Mouse (Mus musculus): Measurements from ENCODE around the gene Rpl39l.
A peak's percentile ranks its signal among the peaks of the same experiment; 100 is the strongest.
"Not testable (repeated sequence)": the region's sequence is repeated elsewhere in the genome, so short reads cannot be mapped to it uniquely, and the experiment has no call there.

Gene Rpl39l

DNA sequence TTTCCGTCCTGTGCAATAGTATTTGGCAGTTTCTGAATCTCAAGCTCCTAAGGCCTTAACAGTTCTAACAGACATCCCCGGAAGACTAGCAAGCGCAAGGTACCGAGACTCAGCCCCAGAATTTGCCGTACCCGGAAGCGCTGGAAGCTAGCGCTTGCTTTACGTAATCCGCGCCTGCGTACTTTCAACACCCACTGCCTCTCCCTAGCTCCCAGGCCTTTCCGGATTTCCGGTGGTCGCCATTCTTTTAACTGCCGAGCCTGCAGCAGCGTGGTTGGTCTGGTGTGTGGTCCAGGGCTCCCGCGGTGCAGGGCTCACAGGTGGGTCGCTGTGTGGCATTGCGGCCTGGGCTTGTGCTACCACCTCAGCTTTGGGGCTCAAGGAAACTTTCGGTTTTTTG, at the start of gene Rpl39l:
TSS of gene Rpl39l (plus strand) at position 222 of the 400 bp plus-strand sequence.
- DNase-seq (ENCODE audit: low spot score in 2 of 2): no peak

DNA sequence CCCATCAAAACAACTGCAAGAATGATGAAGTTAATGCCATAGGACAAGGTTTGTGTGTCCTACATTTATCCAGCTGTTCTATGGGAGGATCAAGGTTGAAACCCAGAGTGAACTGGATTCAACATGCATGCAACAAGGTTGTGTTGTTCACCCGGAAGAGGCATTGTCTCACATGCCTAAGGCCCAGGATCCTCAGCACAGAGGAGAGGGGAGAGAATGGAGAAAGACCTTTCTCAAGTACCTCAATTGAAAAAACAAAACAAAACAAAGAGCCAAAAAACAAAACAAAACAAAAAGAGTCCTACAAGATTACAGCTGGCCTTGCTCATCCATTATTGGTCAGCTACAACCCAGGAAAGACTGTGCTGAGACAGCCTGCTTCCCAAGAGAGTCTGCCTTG, 42.4 kb upstream of the Rpl39l start:
- no peak for DNase-seq (ENCODE audit: low spot score in 2 of 2)

DNA sequence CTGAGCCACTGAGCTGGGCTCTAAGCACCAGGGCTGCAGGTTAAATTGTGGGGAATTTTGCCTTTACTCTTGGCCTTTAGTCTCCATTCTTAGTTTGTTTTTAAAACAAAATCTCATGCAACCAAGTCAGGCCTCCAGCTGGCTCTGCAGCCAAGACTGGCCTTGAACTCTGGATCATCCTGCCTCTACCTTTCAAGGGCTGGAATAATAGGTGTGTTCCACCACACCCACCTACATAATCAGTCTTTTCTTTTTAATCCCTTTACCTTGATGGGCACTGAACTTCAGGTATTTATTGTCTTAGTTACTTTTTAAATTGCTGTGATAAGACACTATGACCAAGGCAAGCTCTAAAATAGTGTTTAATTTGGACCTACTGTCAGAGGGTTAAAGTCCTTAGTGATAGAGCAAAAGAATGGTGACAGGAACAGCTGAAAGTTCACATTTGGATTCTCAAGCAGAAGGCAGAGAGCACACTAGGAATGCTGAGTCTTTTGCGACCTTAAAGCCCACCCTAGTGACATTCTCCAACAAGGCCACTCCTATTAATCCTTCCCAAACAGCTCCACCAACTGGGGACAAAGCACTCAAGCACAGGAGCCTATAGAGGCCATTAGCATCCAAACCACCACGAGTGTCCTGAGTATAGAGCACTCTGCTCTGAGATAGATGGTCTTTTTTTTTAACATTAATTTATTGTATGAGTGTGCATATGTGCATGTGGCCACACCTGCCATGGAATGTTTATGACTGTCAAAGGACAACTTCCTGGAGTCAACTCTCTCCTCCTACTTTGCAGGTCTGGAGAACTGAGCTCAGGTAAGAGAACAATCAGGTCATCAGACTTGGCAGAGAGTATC, 40.7 kb upstream of the Rpl39l start:
- no peak for DNase-seq (ENCODE audit: low spot score in 2 of 2)

DNA sequence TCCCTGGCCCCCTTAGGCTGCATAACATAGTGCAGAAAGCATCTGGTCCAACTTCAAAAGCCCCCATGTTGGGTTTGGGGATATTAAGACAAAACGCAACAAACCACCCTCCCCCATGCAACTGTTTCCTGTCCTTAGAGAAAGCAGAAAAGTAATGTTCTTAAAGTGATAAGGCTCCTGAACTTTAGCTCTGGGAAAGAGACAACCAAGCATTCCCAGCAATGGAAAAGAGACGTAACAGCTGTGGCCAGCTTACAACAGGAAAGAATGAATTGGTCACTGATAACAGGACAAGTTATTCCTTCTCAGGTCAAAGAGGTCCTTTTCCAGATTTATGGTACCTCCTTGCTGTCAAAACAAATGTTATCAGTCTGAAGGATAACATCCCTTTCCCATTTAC, 26.9 kb upstream of the Rpl39l start:
- DNase-seq (ENCODE audit: low spot score in 2 of 2): no peak

DNA sequence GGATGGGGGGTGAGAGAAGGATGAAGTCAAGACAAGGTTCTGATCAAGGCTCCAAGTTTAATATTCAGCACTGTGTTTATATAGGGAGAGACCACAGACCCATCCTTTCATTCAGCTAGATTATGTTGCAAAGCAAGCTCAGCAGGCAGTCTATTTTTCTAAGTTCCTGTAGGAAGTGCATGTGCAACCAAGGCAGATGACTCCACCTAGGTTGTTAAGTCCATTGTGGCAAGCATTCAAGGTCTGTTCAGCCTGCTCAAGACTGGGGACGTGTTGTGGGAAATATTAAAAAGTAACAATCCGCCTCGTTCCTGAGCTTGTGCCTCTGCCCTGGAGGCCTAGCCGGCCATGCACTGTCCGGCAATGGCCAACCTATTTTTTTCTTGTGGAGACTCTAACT, 22.6 kb upstream of the Rpl39l start:
- DNase-seq (ENCODE audit: low spot score in 2 of 2): no peak

DNA sequence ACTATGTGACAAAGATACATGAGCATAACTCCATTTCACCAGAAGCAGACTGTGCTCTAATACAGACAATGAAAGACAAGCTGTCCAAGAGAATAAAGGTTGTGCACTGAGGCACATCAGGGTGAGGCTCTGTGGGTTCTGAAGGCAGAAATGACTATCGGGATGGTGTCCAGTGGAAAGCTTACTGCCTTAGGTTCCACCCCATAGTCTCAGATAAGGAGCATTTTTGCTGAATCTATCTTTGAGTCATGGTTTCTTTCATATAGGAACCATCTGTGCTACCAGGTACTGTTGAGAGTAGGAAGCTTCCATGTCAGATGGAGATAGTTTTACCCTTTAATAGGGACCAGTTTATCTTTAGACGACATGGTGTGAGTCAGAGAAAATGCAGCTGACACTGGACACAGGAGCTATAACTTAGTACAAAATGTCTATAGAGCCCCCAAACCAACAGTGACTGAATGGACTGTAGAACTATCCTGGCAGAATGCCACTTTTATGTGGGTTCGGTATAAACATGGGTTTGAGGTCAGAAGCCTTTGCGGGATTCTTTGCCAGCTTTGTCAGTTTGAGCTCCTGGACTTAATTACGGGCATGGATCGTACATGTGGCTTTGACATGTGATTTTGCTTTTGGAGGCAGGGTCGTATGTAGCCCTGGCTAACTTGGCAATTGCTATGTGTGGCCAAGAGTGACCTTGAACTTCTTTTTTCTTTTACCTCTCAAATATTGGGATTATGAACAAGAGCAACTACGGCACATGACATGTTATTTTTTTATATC, 712 bp upstream of the Rpl39l start:
- no peak for DNase-seq (ENCODE audit: low spot score in 2 of 2)

DNA sequence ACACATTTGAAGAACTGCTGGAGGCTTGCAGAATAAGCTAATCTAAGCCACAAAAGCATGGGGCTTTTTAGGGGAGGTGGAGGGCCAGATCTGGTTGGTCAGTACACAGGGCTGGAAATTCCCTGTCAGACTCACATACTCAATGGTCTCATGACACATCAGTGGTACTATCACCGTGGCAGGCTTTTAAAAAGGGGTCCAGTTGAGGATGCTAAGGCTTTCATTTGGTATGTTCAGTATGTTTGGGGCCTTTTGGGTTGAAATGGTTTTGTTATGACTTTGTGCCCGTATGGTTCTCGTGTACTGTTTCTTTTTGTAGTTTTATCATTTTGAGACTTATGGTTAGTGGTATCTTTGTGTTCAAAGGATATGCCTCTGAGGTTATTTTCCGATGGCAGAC, 1.2 kb downstream of the Rpl39l start:
- no peak for DNase-seq (ENCODE audit: low spot score in 2 of 2)

DNA sequence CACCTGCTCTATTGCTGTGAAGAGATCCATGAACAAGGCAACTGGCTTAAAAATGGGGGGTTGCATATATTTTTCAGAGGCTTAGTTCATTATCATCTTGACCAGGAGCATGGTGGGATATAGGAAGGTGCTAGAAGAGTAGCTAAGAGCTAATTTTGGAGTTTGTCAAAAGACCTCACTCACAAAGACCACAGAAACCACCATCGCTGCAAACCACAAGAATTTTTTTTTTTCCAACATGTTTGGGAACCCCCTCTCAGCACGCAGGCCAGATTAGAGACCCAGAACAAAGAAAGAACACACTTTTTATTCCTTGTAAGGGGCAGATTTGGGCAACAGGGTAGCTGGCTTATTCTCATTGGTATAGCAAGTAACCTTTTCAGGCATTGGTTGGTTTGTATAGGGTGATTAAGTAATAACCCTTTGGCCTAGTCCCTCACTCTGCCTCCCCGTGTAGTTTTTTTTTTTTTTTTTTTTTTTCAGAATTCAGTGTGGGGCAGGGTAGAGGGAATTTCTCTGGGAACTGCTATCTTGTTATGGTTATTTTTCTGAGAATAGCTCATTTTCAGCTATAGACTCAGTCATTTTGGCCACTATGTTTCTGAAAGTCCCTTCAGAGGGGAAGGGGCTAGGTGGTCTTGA, 2.3 kb downstream of the Rpl39l start:
- no peak for DNase-seq (ENCODE audit: low spot score in 2 of 2)

DNA sequence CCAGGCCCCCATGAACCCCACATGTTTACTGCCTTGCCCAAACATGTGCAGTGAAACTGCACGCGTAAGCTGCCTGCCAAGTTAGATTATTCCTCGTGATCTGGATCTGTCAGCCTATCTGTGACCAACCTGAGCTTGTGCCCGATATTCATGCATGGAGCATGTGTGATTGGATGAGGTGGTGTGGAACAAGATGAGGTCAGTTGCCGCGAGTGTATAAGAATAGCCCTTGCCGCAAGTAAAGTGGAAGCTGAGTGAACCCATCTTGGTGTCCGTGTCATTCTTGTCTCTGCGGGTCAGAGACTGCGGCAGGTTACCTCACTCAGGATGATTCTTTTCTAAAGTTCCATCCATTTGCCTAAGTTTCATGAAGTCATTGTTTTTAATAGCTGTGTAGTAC, 17.4 kb downstream of the Rpl39l start:
- not testable (repeated sequence) for DNase-seq (ENCODE audit: low spot score in 2 of 2)

DNA sequence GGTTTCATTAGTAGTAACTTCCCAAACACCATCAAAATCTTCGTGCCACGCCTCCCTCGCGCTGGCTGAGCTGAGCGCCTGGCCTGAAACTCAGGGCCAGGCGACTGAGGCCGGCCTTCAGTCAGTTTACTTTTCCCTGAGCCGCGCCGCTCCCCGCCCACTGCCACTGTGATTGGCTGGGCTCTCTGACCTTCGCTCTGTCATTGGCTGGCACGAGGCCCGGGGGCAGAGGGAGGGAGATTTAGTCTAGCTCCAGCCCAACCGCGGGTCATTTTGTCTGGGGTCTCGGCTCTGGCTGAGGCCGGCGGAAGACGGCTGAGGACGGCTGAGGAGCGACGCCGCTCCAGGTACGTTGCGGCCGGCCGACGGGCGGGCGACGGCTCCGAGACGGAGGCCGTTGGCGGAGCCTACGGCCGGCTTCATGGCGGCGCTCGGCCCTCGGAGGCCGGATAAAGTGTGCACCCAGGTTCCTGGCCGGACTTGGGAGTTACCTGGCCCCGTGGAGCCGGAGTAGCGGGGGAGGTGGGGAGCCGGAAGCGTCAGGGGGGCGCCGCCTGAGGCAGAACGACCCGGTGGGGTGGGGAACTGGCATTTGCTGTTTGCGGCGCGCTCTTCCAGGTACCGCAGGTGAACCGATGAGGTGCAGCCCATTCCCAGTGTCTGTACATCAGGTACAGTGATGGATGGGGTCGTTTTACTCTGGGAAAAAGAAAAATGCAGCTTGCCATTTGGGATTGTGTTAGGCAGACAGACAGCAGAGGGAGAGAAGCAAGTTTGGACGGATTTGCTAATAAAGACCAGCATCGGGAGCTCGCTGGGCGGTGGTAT, 22.9 kb downstream of the Rpl39l start, which contains the start of gene Atf7ip2:
TSS of gene Atf7ip2 (plus strand) at position 34 of the 828 bp plus-strand sequence.
- peak in 1 of 2 experiments; percentile 22 for DNase-seq (ENCODE audit: low spot score in 2 of 2)

DNA sequence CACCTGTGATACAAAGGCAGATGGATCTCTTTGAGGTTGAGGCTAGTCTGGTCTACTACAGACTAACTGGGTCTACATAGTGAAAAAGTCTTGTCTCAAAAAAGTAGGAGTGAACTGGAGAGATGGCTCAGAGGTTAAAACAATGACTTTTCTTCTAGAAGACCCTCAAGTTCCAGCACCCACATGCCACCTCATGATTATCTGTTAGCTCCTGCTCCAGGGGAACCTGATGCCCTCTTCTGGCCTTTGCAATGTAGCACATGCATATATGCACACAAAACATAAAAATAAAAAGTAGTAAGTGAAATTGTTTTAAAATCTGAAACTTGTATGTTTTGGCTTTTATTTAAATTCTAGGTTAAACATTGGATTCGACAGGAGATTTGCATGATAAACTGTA, 38.8 kb downstream of the Rpl39l start:
- no peak for DNase-seq (ENCODE audit: low spot score in 2 of 2)

DNA sequence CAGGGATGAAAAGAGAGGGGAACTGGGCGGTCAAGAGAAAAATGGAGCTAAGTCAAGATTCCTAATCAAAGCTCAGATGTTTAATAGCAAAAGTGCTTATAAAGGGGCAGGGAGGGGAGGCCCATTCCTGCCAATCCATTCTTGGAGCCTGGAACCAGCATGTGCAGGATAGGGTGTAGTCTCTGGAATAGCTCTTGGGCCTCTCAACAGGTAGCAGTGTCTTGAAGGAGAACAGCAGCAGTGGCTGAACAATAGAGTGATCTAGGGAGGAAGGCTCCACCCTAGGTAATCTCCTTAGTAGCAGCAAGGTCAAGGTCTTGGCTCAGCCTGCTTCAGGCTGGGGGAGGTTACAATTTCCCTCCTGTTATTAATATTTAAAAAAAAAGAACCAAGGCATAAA, 46.3 kb downstream of the Rpl39l start:
- DNase-seq (ENCODE audit: low spot score in 2 of 2): not testable (repeated sequence)

DNA sequence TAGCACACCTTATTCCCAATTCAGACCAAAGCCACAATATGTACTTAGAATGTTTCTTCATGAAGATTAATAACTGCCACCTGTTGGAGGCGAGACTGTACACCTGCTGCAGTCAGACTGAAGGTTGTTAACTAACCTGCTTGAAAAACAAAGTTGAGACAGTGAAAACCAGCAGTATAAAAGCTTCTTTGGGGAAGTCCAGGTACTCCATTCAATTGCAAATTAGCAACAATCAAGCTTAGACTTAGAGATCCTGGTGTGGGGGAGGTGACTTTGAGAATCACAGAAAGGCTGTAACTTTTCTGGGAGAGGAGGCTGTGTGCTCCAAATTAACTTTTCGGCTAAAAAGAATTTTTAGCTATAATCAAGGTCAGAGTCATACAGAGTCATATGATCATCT, 47.0 kb downstream of the Rpl39l start:
- not testable (repeated sequence) for DNase-seq (ENCODE audit: low spot score in 2 of 2)

Measured in spleen, postnatal 14 days (tissue).